Mouse (Mus musculus): ENCODE measurements around the gene Tulp2. TPM values are rescaled to one million over a fixed set of nuclear protein-coding genes. Genes with fewer than 3 reads are reported as not detected.

Tulp2 gene
- total and polyA plus RNA-seq, 3 experiments, result 1.1 to 1.2 TPM; not detected in 1

DNA sequence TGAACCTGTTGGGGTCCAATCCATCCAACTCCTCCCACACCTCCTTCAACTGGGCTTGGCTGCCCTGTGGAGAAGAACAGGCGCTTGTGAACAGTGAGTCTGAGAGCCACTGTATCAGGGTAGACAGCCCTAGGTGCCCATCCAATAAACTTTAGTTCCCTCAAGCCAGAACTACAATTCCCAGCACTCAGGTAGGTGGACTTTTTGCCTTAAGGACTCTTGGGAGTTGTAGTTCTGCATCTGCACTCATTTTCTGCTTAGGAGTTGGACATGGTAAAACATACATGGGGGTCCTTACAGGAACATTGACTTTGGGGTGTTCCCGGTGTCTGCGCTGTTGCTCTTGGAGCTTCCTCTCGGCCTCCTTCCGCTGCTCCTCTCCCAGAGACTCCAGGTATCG is 16.8 kb downstream of the Tulp2 start:
- Histone ChIP-seq H3K4me3 (ENCODE audit: control insufficient read depth in 1 of 2, insufficient read depth in 1 of 2, low read depth in 2 of 2, low read length in 2 of 2) (no peak overlapping the region), H3K27ac (ENCODE audit: control insufficient read depth, low read depth, low read length) (no peak overlapping the region), H3K79me2 (ENCODE audit: control insufficient read depth, insufficient read depth, low read length, poor library complexity) (no peaks in the 10 kb centered on the region), H3K9me3 (replicated peaks; ENCODE audit: insufficient read depth, low read length) (no peaks in the 10 kb centered on the region), H3K27me3 (ENCODE audit: control insufficient read depth in 1 of 2, insufficient read depth in 2 of 2, low read length in 2 of 2) (no peaks in the 10 kb centered on the region), H3K4me1 (ENCODE audit: control insufficient read depth in 1 of 2, insufficient read depth in 2 of 2, low read length in 2 of 2) (no peaks in the 10 kb centered on the region), H3K9ac (ENCODE audit: control insufficient read depth, low read depth, low read length, poor library complexity, severe bottlenecking) (no peak overlapping the region), H3K36me3 (ENCODE audit: control insufficient read depth in 1 of 2, insufficient read depth in 2 of 2, low read length in 2 of 2) (peaks cover 0 to 2% of the 10 kb centered on the region in 2 experiments; a peak in 2 of 4 replicates)
- DNase-seq (ENCODE audit: low read depth, low spot score), result no peak
- TF ChIP-seq USF2 (IDR thresholded peaks at IDR 0.05; ENCODE audit: borderline replicate concordance in 1 of 2, insufficient read depth in 1 of 2, low read depth in 1 of 2, low read length in 2 of 2) (no peak), RAD21 (IDR thresholded peaks at IDR 0.05; ENCODE audit: low read depth, low read length) (no peak), HCFC1 (IDR thresholded peaks at IDR 0.05; ENCODE audit: low read depth, low read length) (peak; percentile 74)

DNA sequence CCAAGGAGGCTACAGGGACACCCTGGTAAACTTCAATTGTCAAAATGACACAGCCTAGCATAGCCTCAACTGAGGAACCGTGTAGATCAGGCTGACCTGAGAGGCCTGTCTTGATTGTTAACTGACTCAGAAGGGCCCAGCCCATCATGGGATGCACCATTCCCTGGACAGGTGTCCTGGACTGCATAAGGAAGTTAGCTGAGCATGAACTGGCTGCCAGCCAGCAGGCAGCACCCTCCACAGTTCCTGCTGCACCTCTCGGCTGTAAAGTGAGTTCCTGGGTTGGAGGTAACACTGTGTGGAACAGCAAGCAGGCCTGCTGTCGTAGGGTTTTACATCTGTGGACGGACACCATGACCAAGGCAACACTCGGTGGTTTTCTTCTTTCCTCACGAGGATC is 25.9 kb downstream of the Tulp2 start:
- H3K4me3 ChIP-seq (ENCODE audit: control insufficient read depth in 1 of 2, insufficient read depth in 1 of 2, low read depth in 2 of 2, low read length in 2 of 2), result no peak overlapping the region
- H3K9ac ChIP-seq (ENCODE audit: control insufficient read depth, low read depth, low read length, poor library complexity, severe bottlenecking), result no peak overlapping the region; the same call in 1 of the 2 replicates
- H3K79me2 ChIP-seq (ENCODE audit: control insufficient read depth, insufficient read depth, low read length, poor library complexity), result peaks cover 26% of the 10 kb centered on the region
- DNase-seq (ENCODE audit: low read depth, low spot score), result peak; percentile 55
- TF ChIP-seq MYB (IDR thresholded peaks at IDR 0.05; ENCODE audit: low read depth, low read length) (no peak), JUND (IDR thresholded peaks at IDR 0.05; ENCODE audit: low read depth, low read length) (no peak), MYC (IDR thresholded peaks at IDR 0.05; ENCODE audit: low read depth, low read length) (no peak)
- H3K4me1 ChIP-seq (ENCODE audit: control insufficient read depth in 1 of 2, insufficient read depth in 2 of 2, low read length in 2 of 2), result peaks cover 7 to 10% of the 10 kb centered on the region in 2 experiments
- no peaks in the 10 kb centered on the region for H3K27me3 ChIP-seq (ENCODE audit: control insufficient read depth in 1 of 2, insufficient read depth in 2 of 2, low read length in 2 of 2)
- no peaks in the 10 kb centered on the region for H3K9me3 ChIP-seq (replicated peaks; ENCODE audit: insufficient read depth, low read length)
- H3K36me3 ChIP-seq (ENCODE audit: control insufficient read depth in 1 of 2, insufficient read depth in 2 of 2, low read length in 2 of 2), result peaks cover 8 to 16% of the 10 kb centered on the region in 2 experiments
- H3K27ac ChIP-seq (ENCODE audit: control insufficient read depth, low read depth, low read length), result peak overlapping the region; percentile 95

DNA sequence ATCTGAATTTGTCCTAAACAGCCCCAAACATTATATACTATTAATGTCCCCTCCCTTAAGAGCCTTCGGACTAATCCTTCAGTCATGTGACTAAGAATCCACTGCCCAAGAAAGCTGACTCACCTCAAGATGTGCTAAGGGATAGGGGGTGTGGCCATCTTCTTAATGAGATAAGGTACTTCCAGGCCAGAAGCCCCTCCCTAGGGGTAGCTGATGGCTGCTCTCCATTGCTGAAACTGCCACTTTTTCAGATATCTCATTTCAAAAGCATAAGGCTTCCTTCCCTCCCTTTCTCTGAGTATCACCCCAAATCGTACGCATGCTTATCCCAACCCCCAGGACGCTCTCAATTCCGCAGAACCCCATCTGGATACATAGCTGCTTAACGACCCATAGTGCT is 26.9 kb downstream of the Tulp2 start:
- Histone ChIP-seq H3K4me3 (ENCODE audit: control insufficient read depth in 1 of 2, insufficient read depth in 1 of 2, low read depth in 2 of 2, low read length in 2 of 2) (peak overlapping the region; percentile 72 to 87), H3K79me2 (ENCODE audit: control insufficient read depth, insufficient read depth, low read length, poor library complexity) (peaks cover 26% of the 10 kb centered on the region), H3K36me3 (ENCODE audit: control insufficient read depth in 1 of 2, insufficient read depth in 2 of 2, low read length in 2 of 2) (peaks cover 8 to 16% of the 10 kb centered on the region in 2 experiments), H3K9ac (ENCODE audit: control insufficient read depth, low read depth, low read length, poor library complexity, severe bottlenecking) (peak overlapping the region; percentile 86), H3K27ac (ENCODE audit: control insufficient read depth, low read depth, low read length) (peak overlapping the region; percentile 95), H3K27me3 (ENCODE audit: control insufficient read depth in 1 of 2, insufficient read depth in 2 of 2, low read length in 2 of 2) (no peaks in the 10 kb centered on the region), H3K4me1 (ENCODE audit: control insufficient read depth in 1 of 2, insufficient read depth in 2 of 2, low read length in 2 of 2) (peaks cover 7 to 10% of the 10 kb centered on the region in 2 experiments), H3K9me3 (replicated peaks; ENCODE audit: insufficient read depth, low read length) (no peaks in the 10 kb centered on the region)
- peak; percentile 96 for DNase-seq (ENCODE audit: low read depth, low spot score)
- TF ChIP-seq GABPA (IDR thresholded peaks at IDR 0.05; ENCODE audit: low read depth, low read length) (no peak), USF1 (IDR thresholded peaks at IDR 0.05; ENCODE audit: low read depth, low read length) (peak; percentile 93), MAFK (IDR thresholded peaks at IDR 0.05; ENCODE audit: borderline replicate concordance, low read depth, low read length) (peak; percentile 58; the same call in 1 of the 2 replicates), RAD21 (IDR thresholded peaks at IDR 0.05; ENCODE audit: low read depth, low read length) (no peak), TCF12 (IDR thresholded peaks at IDR 0.05; ENCODE audit: low read depth, low read length) (peak; percentile 70), MYC (IDR thresholded peaks at IDR 0.05; ENCODE audit: low read depth, low read length) (peak; percentile 69; the same call in 1 of the 2 replicates), ZMIZ1 (IDR thresholded peaks at IDR 0.05; ENCODE audit: low read depth, low read length) (no peak), TAL1 (IDR thresholded peaks at IDR 0.05; ENCODE audit: low read length) (peak; percentile 61), MEF2A (IDR thresholded peaks at IDR 0.05; ENCODE audit: extremely low read depth, insufficient replicate concordance, low read depth, low read length, poor library complexity, severe bottlenecking) (no peak), CHD2 (IDR thresholded peaks at IDR 0.05; ENCODE audit: low read length) (no peak), EP300 (IDR thresholded peaks at IDR 0.05; ENCODE audit: low read depth in 1 of 2, low read length in 2 of 2) (peak; percentile 65 to 76), RCOR1 (IDR thresholded peaks at IDR 0.05; ENCODE audit: low read depth, low read length) (peak; percentile 63), POLR2AphosphoS2 (IDR thresholded peaks at IDR 0.05; ENCODE audit: low read length) (peak; percentile 64; the same call in 1 of the 2 replicates), GATA1 (IDR thresholded peaks at IDR 0.05; ENCODE audit: low read depth, low read length) (peak; percentile 76), CTCF (IDR thresholded peaks at IDR 0.05 in 2 of 3, conservative IDR thresholded peaks at IDR 0.05 in 1 of 3; ENCODE audit: control insufficient read depth in 1 of 3, insufficient read depth in 1 of 3, low read depth in 2 of 3, low read length in 3 of 3, poor library complexity in 1 of 3, severe bottlenecking in 1 of 3) (no peak), MAZ (IDR thresholded peaks at IDR 0.05; ENCODE audit: low read depth, low read length) (no peak), CHD1 (IDR thresholded peaks at IDR 0.05; ENCODE audit: low read depth, low read length) (no peak), POLR2A (IDR thresholded peaks at IDR 0.05; ENCODE audit: control insufficient read depth in 1 of 2, insufficient read depth in 1 of 2, low read depth in 1 of 2, low read length in 2 of 2, poor library complexity in 1 of 2) (peak; percentile 45 to 82; a peak in 3 of 4 replicates), KAT2A (conservative IDR thresholded peaks at IDR 0.05; ENCODE audit: low read depth, low read length) (0 out of 2 replicates have a peak, but pooled peaks have one; percentile 30), NRF1 (IDR thresholded peaks at IDR 0.05; ENCODE audit: insufficient read depth, low read depth, low read length, poor library complexity, severe bottlenecking) (peak; percentile 66), JUND (IDR thresholded peaks at IDR 0.05; ENCODE audit: low read depth, low read length) (no peak; the same call in 1 of the 2 replicates), NELFE (IDR thresholded peaks at IDR 0.05; ENCODE audit: low read depth, low read length) (peak; percentile 63)

All from MEL (cell line).